Mouse (Mus musculus): ENCODE data around the gene Cfap97d2. TPM values are rescaled to one million over a fixed set of nuclear protein-coding genes. Genes with fewer than 3 reads are reported as not detected.

Cfap97d2 gene
- polyA plus RNA-seq, 1 experiment from 2014 or later = 0.96 TPM

- no peak overlapping the region for H3K4me3 ChIP-seq (ENCODE audit: low read depth, low read length)
- H3K36me3 ChIP-seq (ENCODE audit: control insufficient read depth, insufficient read depth, low read length) = no peaks in the 10 kb centered on the region
- H3K4me2 ChIP-seq (ENCODE audit: low read depth, low read length, severe bottlenecking) = no peak overlapping the region
- no peak overlapping the region for H3K9ac ChIP-seq (ENCODE audit: low read length)
- ATAC-seq (replicated peaks; ENCODE audit: low FRiP score) = no peak
- no peaks in the 10 kb centered on the region for H3K9me3 ChIP-seq (ENCODE audit: control insufficient read depth, low read length)
- no peaks in the 10 kb centered on the region for H3K27me3 ChIP-seq (ENCODE audit: control insufficient read depth, insufficient read depth, low read length)
- peak; percentile 48 for DNase-seq (ENCODE audit: low spot score)
- 46% methylated on average over 4 of the region's 4 CpGs for WGBS
- H3K27ac ChIP-seq (ENCODE audit: low read depth, low read length) = no peak overlapping the region
- peaks cover 7% of the 10 kb centered on the region for H3K4me1 ChIP-seq (replicated peaks; ENCODE audit: control insufficient read depth, insufficient read depth, low read length)
These were observed 2.9 kb upstream of the Cfap97d2 start for GRCm38 (mm10) chr8:13702755-13703154.

GRCm38 (mm10) chr8:13703756-13704155, 1.9 kb upstream of the Cfap97d2 start:
- no peaks in the 10 kb centered on the region for H3K36me3 ChIP-seq (ENCODE audit: control insufficient read depth, insufficient read depth, low read length)
- H3K9ac ChIP-seq (ENCODE audit: low read length) = no peak overlapping the region
- no peak overlapping the region for H3K4me3 ChIP-seq (ENCODE audit: low read depth, low read length)
- no peaks in the 10 kb centered on the region for H3K9me3 ChIP-seq (ENCODE audit: control insufficient read depth, low read length)
- no peak for ATAC-seq (replicated peaks; ENCODE audit: low FRiP score)
- DNase-seq (ENCODE audit: low spot score) = no peak
- H3K27ac ChIP-seq (ENCODE audit: low read depth, low read length) = no peak overlapping the region
- H3K27me3 ChIP-seq (ENCODE audit: control insufficient read depth, insufficient read depth, low read length) = no peaks in the 10 kb centered on the region
- no peak overlapping the region for H3K4me2 ChIP-seq (ENCODE audit: low read depth, low read length, severe bottlenecking)
- 96% methylated on average over 6 of the region's 6 CpGs for WGBS
- peaks cover 7% of the 10 kb centered on the region for H3K4me1 ChIP-seq (replicated peaks; ENCODE audit: control insufficient read depth, insufficient read depth, low read length)

DNA sequence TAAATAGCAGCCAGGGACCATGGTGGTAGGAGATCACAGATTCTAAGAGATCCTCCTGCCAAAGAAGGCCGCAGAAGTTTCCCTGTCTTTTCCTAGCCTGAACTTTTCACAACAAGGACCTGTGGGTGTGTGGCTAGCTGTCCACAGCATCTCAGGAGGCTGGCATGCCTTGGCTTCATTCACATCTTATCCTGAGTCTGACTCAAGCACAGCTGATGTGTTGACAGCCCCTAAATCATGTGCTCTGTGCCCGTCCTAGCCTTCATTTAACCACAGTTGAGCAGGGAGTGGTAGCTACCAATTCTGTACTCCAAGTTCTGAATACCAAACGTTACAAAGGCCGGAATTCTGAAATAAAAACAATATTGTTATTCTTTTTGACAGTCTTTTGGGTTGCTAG, 1.4 kb upstream of the Cfap97d2 start:
- Histone ChIP-seq H3K9me3 (ENCODE audit: control insufficient read depth, low read length) (no peaks in the 10 kb centered on the region), H3K4me1 (replicated peaks; ENCODE audit: control insufficient read depth, insufficient read depth, low read length) (peaks cover 7% of the 10 kb centered on the region), H3K27me3 (ENCODE audit: control insufficient read depth, insufficient read depth, low read length) (no peaks in the 10 kb centered on the region), H3K4me2 (ENCODE audit: low read depth, low read length, severe bottlenecking) (no peak overlapping the region), H3K4me3 (ENCODE audit: low read depth, low read length) (no peak overlapping the region), H3K9ac (ENCODE audit: low read length) (no peak overlapping the region), H3K27ac (ENCODE audit: low read depth, low read length) (no peak overlapping the region), H3K36me3 (ENCODE audit: control insufficient read depth, insufficient read depth, low read length) (no peaks in the 10 kb centered on the region)
- no peak for ATAC-seq (replicated peaks; ENCODE audit: low FRiP score)
- no peak for DNase-seq (ENCODE audit: low spot score)
- 90% methylated on average over 4 of the region's 4 CpGs for WGBS

DNA sequence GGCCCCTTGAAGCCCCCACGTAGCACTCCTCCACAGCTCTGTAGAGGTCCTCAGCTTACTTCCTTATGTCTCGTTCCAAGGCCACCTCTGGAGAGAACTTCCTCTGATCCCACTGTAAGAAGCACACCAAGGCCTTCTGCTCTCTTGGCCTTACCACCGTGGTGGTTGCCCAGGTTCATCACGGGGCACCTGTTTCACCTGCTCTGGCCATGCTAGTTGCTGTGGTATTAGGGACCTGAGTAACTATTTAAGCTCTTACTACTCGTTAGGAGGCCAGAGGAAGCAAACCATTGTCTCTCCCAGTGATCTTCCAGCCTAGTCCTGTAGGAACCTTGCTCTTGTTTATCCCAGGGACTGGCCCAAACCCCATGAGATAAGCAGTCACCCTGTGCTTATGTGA, 1.2 kb downstream of the Cfap97d2 start:
- WGBS = 91% methylated on average over 5 of the region's 5 CpGs
- no peaks in the 10 kb centered on the region for H3K27me3 ChIP-seq (ENCODE audit: control insufficient read depth, insufficient read depth, low read length)
- DNase-seq (ENCODE audit: low spot score) (no peak), ATAC-seq (replicated peaks; ENCODE audit: low FRiP score) (no peak)
- H3K4me3 ChIP-seq (ENCODE audit: low read depth, low read length) = no peak overlapping the region
- no peak overlapping the region for H3K4me2 ChIP-seq (ENCODE audit: low read depth, low read length, severe bottlenecking)
- no peak overlapping the region for H3K9ac ChIP-seq (ENCODE audit: low read length)
- H3K4me1 ChIP-seq (replicated peaks; ENCODE audit: control insufficient read depth, insufficient read depth, low read length) = peaks cover 7% of the 10 kb centered on the region
- H3K9me3 ChIP-seq (ENCODE audit: control insufficient read depth, low read length) = no peaks in the 10 kb centered on the region
- no peak overlapping the region for H3K27ac ChIP-seq (ENCODE audit: low read depth, low read length)
- H3K36me3 ChIP-seq (ENCODE audit: control insufficient read depth, insufficient read depth, low read length) = no peaks in the 10 kb centered on the region

DNA sequence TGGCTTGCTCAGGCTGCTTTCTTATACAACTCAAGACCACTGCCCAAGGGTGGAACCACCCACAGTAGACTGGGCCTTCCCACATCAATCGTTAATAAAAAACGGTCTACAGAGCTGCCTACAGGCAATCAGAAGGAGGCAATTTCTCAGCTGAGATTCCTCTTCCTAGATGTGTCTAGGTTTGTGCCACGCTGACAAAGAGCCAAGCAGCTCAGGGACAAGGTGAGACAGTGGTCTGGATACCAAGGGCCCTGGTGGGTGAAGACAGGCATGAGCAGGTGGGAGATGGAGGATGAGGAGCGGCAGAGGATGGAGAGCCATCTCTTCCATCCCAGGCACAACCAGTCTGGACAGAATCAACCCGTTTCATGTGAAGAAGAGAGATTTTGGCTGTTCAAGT, 2.8 kb downstream of the Cfap97d2 start:
- H3K36me3 ChIP-seq (ENCODE audit: control insufficient read depth, insufficient read depth, low read length) = no peaks in the 10 kb centered on the region
- H3K9ac ChIP-seq (ENCODE audit: low read length) = no peak overlapping the region
- no peak for ATAC-seq (replicated peaks; ENCODE audit: low FRiP score)
- H3K4me3 ChIP-seq (ENCODE audit: low read depth, low read length) = no peak overlapping the region
- WGBS = 89% methylated on average over 5 of the region's 5 CpGs
- DNase-seq (ENCODE audit: low spot score) = no peak
- H3K4me1 ChIP-seq (replicated peaks; ENCODE audit: control insufficient read depth, insufficient read depth, low read length) = peaks cover 7% of the 10 kb centered on the region
- H3K4me2 ChIP-seq (ENCODE audit: low read depth, low read length, severe bottlenecking) = no peak overlapping the region
- H3K27me3 ChIP-seq (ENCODE audit: control insufficient read depth, insufficient read depth, low read length) = no peaks in the 10 kb centered on the region
- no peak overlapping the region for H3K27ac ChIP-seq (ENCODE audit: low read depth, low read length)
- H3K9me3 ChIP-seq (ENCODE audit: control insufficient read depth, low read length) = no peaks in the 10 kb centered on the region

GRCm38 (mm10) chr8:13718980-13719379, 13.3 kb downstream of the Cfap97d2 start:
- Histone ChIP-seq H3K4me3 (ENCODE audit: low read depth, low read length) (no peak overlapping the region), H3K9ac (ENCODE audit: low read length) (no peak overlapping the region), H3K4me1 (replicated peaks; ENCODE audit: control insufficient read depth, insufficient read depth, low read length) (no peaks in the 10 kb centered on the region), H3K27me3 (ENCODE audit: control insufficient read depth, insufficient read depth, low read length) (no peaks in the 10 kb centered on the region), H3K9me3 (ENCODE audit: control insufficient read depth, low read length) (no peaks in the 10 kb centered on the region), H3K4me2 (ENCODE audit: low read depth, low read length, severe bottlenecking) (no peak overlapping the region), H3K27ac (ENCODE audit: low read depth, low read length) (no peak overlapping the region), H3K36me3 (ENCODE audit: control insufficient read depth, insufficient read depth, low read length) (no peaks in the 10 kb centered on the region)
- no peak for DNase-seq (ENCODE audit: low spot score)
- ATAC-seq (replicated peaks; ENCODE audit: low FRiP score) = no peak
- WGBS = 93% methylated on average over 8 of the region's 8 CpGs

DNA sequence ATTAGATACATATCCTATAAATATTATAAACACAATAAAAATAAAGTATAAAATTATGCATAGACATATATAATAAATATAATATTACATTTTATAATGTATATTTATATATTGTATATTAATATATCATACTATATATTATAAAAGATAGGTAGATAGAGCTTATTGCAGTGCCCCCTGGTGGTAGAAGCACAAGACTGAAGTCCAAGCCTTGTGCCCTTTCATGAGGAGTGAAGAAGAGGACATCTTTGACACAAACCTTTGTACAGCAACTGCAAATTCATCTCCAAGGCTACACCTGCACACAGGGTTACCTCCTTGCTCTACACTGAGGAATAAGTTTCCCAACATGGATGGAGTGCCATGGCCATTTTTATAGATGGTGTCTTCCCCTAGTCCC, 20.0 kb downstream of the Cfap97d2 start:
- Histone ChIP-seq H3K4me1 (replicated peaks; ENCODE audit: control insufficient read depth, insufficient read depth, low read length) (no peaks in the 10 kb centered on the region), H3K4me3 (ENCODE audit: low read depth, low read length) (no peak overlapping the region), H3K27me3 (ENCODE audit: control insufficient read depth, insufficient read depth, low read length) (no peaks in the 10 kb centered on the region), H3K27ac (ENCODE audit: low read depth, low read length) (no peak overlapping the region), H3K9me3 (ENCODE audit: control insufficient read depth, low read length) (no peaks in the 10 kb centered on the region), H3K4me2 (ENCODE audit: low read depth, low read length, severe bottlenecking) (no peak overlapping the region), H3K36me3 (ENCODE audit: control insufficient read depth, insufficient read depth, low read length) (no peaks in the 10 kb centered on the region), H3K9ac (ENCODE audit: low read length) (no peak overlapping the region)
- ATAC-seq (replicated peaks; ENCODE audit: low FRiP score) (no peak), DNase-seq (ENCODE audit: low spot score) (no peak)

GRCm38 (mm10) chr8:13727469-13728094, 21.9 kb downstream of the Cfap97d2 start:
- Histone ChIP-seq H3K27ac (ENCODE audit: low read depth, low read length) (no peak overlapping the region), H3K4me3 (ENCODE audit: low read depth, low read length) (no peak overlapping the region), H3K9me3 (ENCODE audit: control insufficient read depth, low read length) (no peaks in the 10 kb centered on the region), H3K4me1 (replicated peaks; ENCODE audit: control insufficient read depth, insufficient read depth, low read length) (no peaks in the 10 kb centered on the region), H3K27me3 (ENCODE audit: control insufficient read depth, insufficient read depth, low read length) (no peaks in the 10 kb centered on the region), H3K36me3 (ENCODE audit: control insufficient read depth, insufficient read depth, low read length) (no peaks in the 10 kb centered on the region), H3K9ac (ENCODE audit: low read length) (no peak overlapping the region), H3K4me2 (ENCODE audit: low read depth, low read length, severe bottlenecking) (no peak overlapping the region)
- DNase-seq (ENCODE audit: low spot score) (no peak), ATAC-seq (replicated peaks; ENCODE audit: low FRiP score) (no peak)
- WGBS = 66% methylated on average over 10 of the region's 10 CpGs

DNA sequence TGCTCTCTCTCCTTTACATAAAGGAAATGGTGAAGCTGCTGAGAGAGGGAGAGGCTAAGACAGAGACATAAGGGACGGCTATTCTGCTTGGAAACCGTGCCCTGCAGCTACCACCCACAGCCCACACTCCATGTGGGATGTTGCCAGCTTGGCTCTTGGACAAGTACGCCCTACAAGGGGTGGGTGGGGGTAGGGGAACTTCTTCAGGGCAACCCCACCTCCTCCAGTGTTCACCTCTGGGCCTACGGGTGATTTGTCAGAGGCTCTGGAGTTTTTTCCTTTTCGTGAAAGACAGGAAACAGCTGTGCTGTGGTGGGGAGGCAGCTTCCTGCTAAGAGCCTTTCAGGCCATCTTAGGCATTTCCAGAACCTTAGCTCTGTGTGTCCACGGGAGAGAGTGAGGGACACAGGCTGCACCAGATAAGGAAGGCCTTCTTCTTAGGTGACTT, 34.7 kb downstream of the Cfap97d2 start:
- Histone ChIP-seq H3K27me3 (ENCODE audit: control insufficient read depth, insufficient read depth, low read length) (no peaks in the 10 kb centered on the region), H3K4me1 (replicated peaks; ENCODE audit: control insufficient read depth, insufficient read depth, low read length) (no peaks in the 10 kb centered on the region), H3K36me3 (ENCODE audit: control insufficient read depth, insufficient read depth, low read length) (no peaks in the 10 kb centered on the region), H3K4me3 (ENCODE audit: low read depth, low read length) (no peak overlapping the region), H3K27ac (ENCODE audit: low read depth, low read length) (no peak overlapping the region), H3K4me2 (ENCODE audit: low read depth, low read length, severe bottlenecking) (no peak overlapping the region), H3K9me3 (ENCODE audit: control insufficient read depth, low read length) (no peaks in the 10 kb centered on the region), H3K9ac (ENCODE audit: low read length) (no peak overlapping the region)
- ATAC-seq (replicated peaks; ENCODE audit: low FRiP score) = no peak
- WGBS = 57% methylated on average over 6 of the region's 6 CpGs
- no peak for DNase-seq (ENCODE audit: low spot score)
